Mouse (Mus musculus): ENCODE data around the gene Rhof. TPM values are rescaled to one million over a fixed set of nuclear protein-coding genes. Genes with fewer than 3 reads are reported as not detected.

Gene Rhof
- 1.7 and 2.0 TPM in 2 replicates for polyA plus RNA-seq (2014; fragmentation: Nextera tagmentation; extraction: Ambion mirVana)

GRCm38 (mm10) chr5:123132308-123133071 is at the start of gene Rhof:
Gene Rhof (minus strand): TSS chr5:123132692.
- Histone ChIP-seq H3K27ac (ENCODE audit: low read depth, low read length) (peak within 1 kb of the TSS; percentile 43; the same call in 1 of the 2 replicates), H3K9me3 (ENCODE audit: control insufficient read depth, low read length) (no peaks in the 10 kb centered on the region), H3K4me1 (replicated peaks; ENCODE audit: control insufficient read depth, insufficient read depth, low read length) (peaks cover 32% of the 10 kb centered on the region), H3K36me3 (ENCODE audit: control insufficient read depth, insufficient read depth, low read length) (no peaks in the 10 kb centered on the region), H3K27me3 (ENCODE audit: control insufficient read depth, insufficient read depth, low read length) (no peaks in the 10 kb centered on the region), H3K4me3 (ENCODE audit: low read depth, low read length) (peak within 1 kb of the TSS; percentile 24), H3K4me2 (replicated peaks; ENCODE audit: low read depth, low read length) (peak within 1 kb of the TSS; percentile 46), H3K9ac (ENCODE audit: low read depth, low read length) (peak within 1 kb of the TSS; percentile 50; the same call in 1 of the 2 replicates)
- peak; percentile 83 for DNase-seq (ENCODE audit: low spot score)
- peak; percentile 50 for ATAC-seq (ENCODE audit: low FRiP score)
- 3% methylated on average over 43 of the region's 44 CpGs for WGBS

- no peaks in the 10 kb centered on the region for H3K9me3 ChIP-seq (ENCODE audit: control insufficient read depth, low read length)
- no peaks in the 10 kb centered on the region for H3K27me3 ChIP-seq (ENCODE audit: control insufficient read depth, insufficient read depth, low read length)
- H3K27ac ChIP-seq (ENCODE audit: low read depth, low read length) = no peak overlapping the region
- no peak for DNase-seq (ENCODE audit: low spot score)
- no peak for ATAC-seq (ENCODE audit: low FRiP score)
- no peaks in the 10 kb centered on the region for H3K36me3 ChIP-seq (ENCODE audit: control insufficient read depth, insufficient read depth, low read length)
- H3K9ac ChIP-seq (ENCODE audit: low read depth, low read length) = no peak overlapping the region
- 68% methylated on average over 6 of the region's 6 CpGs for WGBS
- H3K4me3 ChIP-seq (ENCODE audit: low read depth, low read length) = no peak overlapping the region
- H3K4me2 ChIP-seq (replicated peaks; ENCODE audit: low read depth, low read length) = no peak overlapping the region
- H3K4me1 ChIP-seq (replicated peaks; ENCODE audit: control insufficient read depth, insufficient read depth, low read length) = no peaks in the 10 kb centered on the region
These were observed 49.0 kb upstream of the Rhof start for GRCm38 (mm10) chr5:123181536-123181935.

- Histone ChIP-seq H3K36me3 (ENCODE audit: control insufficient read depth, insufficient read depth, low read length) (no peaks in the 10 kb centered on the region), H3K4me1 (replicated peaks; ENCODE audit: control insufficient read depth, insufficient read depth, low read length) (no peaks in the 10 kb centered on the region), H3K27me3 (ENCODE audit: control insufficient read depth, insufficient read depth, low read length) (no peaks in the 10 kb centered on the region), H3K9me3 (ENCODE audit: control insufficient read depth, low read length) (no peaks in the 10 kb centered on the region), H3K27ac (ENCODE audit: low read depth, low read length) (no peak overlapping the region), H3K9ac (ENCODE audit: low read depth, low read length) (no peak overlapping the region), H3K4me2 (replicated peaks; ENCODE audit: low read depth, low read length) (no peak overlapping the region), H3K4me3 (ENCODE audit: low read depth, low read length) (no peak overlapping the region)
- 93% methylated on average over 15 of the region's 15 CpGs for WGBS
- DNase-seq (ENCODE audit: low spot score) = no peak
- ATAC-seq (ENCODE audit: low FRiP score) = no peak
These were observed 47.9 kb upstream of the Rhof start for GRCm38 (mm10) chr5:123180390-123180789.

- H3K4me1 ChIP-seq (replicated peaks; ENCODE audit: control insufficient read depth, insufficient read depth, low read length) = no peaks in the 10 kb centered on the region
- DNase-seq (ENCODE audit: low spot score) (no peak), ATAC-seq (ENCODE audit: low FRiP score) (no peak)
- no peaks in the 10 kb centered on the region for H3K9me3 ChIP-seq (ENCODE audit: control insufficient read depth, low read length)
- H3K4me3 ChIP-seq (ENCODE audit: low read depth, low read length) = no peak overlapping the region
- no peak overlapping the region for H3K27ac ChIP-seq (ENCODE audit: low read depth, low read length)
- H3K4me2 ChIP-seq (replicated peaks; ENCODE audit: low read depth, low read length) = no peak overlapping the region
- 89% methylated on average over 5 of the region's 5 CpGs for whole genome bisulfite sequencing
- H3K27me3 ChIP-seq (ENCODE audit: control insufficient read depth, insufficient read depth, low read length) = no peaks in the 10 kb centered on the region
- no peak overlapping the region for H3K9ac ChIP-seq (ENCODE audit: low read depth, low read length)
- H3K36me3 ChIP-seq (ENCODE audit: control insufficient read depth, insufficient read depth, low read length) = no peaks in the 10 kb centered on the region
These were observed 46.3 kb upstream of the Rhof start for GRCm38 (mm10) chr5:123178792-123179191.

- no peak overlapping the region for H3K4me3 ChIP-seq (ENCODE audit: low read depth, low read length)
- H3K27ac ChIP-seq (ENCODE audit: low read depth, low read length) = no peak overlapping the region
- ATAC-seq (ENCODE audit: low FRiP score) = peak; percentile 66
- H3K4me2 ChIP-seq (replicated peaks; ENCODE audit: low read depth, low read length) = peak overlapping the region; percentile 25
- 15% methylated on average over 22 of the region's 22 CpGs for WGBS
- H3K9ac ChIP-seq (ENCODE audit: low read depth, low read length) = no peak overlapping the region
- no peaks in the 10 kb centered on the region for H3K27me3 ChIP-seq (ENCODE audit: control insufficient read depth, insufficient read depth, low read length)
- no peaks in the 10 kb centered on the region for H3K36me3 ChIP-seq (ENCODE audit: control insufficient read depth, insufficient read depth, low read length)
- no peaks in the 10 kb centered on the region; the same call in 1 of the 2 replicates for H3K4me1 ChIP-seq (replicated peaks; ENCODE audit: control insufficient read depth, insufficient read depth, low read length)
- H3K9me3 ChIP-seq (ENCODE audit: control insufficient read depth, low read length) = no peaks in the 10 kb centered on the region
- DNase-seq (ENCODE audit: low spot score) = peak; percentile 92
These were observed 39.3 kb upstream of the Rhof start for GRCm38 (mm10) chr5:123171646-123172350.

GRCm38 (mm10) chr5:123170365-123170764 is 37.9 kb upstream of the Rhof start:
- Histone ChIP-seq H3K27ac (ENCODE audit: low read depth, low read length) (no peak overlapping the region), H3K36me3 (ENCODE audit: control insufficient read depth, insufficient read depth, low read length) (peaks cover 6% of the 10 kb centered on the region; the same call in 1 of the 2 replicates), H3K4me2 (replicated peaks; ENCODE audit: low read depth, low read length) (no peak overlapping the region), H3K4me3 (ENCODE audit: low read depth, low read length) (no peak overlapping the region), H3K4me1 (replicated peaks; ENCODE audit: control insufficient read depth, insufficient read depth, low read length) (no peaks in the 10 kb centered on the region; the same call in 1 of the 2 replicates), H3K9me3 (ENCODE audit: control insufficient read depth, low read length) (no peaks in the 10 kb centered on the region), H3K9ac (ENCODE audit: low read depth, low read length) (no peak overlapping the region), H3K27me3 (ENCODE audit: control insufficient read depth, insufficient read depth, low read length) (no peaks in the 10 kb centered on the region)
- 78% methylated on average over 9 of the region's 9 CpGs for WGBS
- DNase-seq (ENCODE audit: low spot score) (no peak), ATAC-seq (ENCODE audit: low FRiP score) (no peak)

- H3K9ac ChIP-seq (ENCODE audit: low read depth, low read length) = no peak within 1 kb of the TSS
- H3K4me3 ChIP-seq (ENCODE audit: low read depth, low read length) = no peak within 1 kb of the TSS
- no peak within 1 kb of the TSS for H3K27ac ChIP-seq (ENCODE audit: low read depth, low read length)
- DNase-seq (ENCODE audit: low spot score) (no peak), ATAC-seq (ENCODE audit: low FRiP score) (no peak)
- no peak within 1 kb of the TSS for H3K4me2 ChIP-seq (replicated peaks; ENCODE audit: low read depth, low read length)
- no peaks in the 10 kb centered on the region for H3K27me3 ChIP-seq (ENCODE audit: control insufficient read depth, insufficient read depth, low read length)
- 88% methylated on average over 5 of the region's 5 CpGs for WGBS
- peaks cover 6% of the 10 kb centered on the region for H3K36me3 ChIP-seq (ENCODE audit: control insufficient read depth, insufficient read depth, low read length)
- no peaks in the 10 kb centered on the region for H3K9me3 ChIP-seq (ENCODE audit: control insufficient read depth, low read length)
- no peaks in the 10 kb centered on the region; the same call in 1 of the 2 replicates for H3K4me1 ChIP-seq (replicated peaks; ENCODE audit: control insufficient read depth, insufficient read depth, low read length)
These were observed 36.8 kb upstream of the Rhof start, which contains the start of gene Psmd9 for GRCm38 (mm10) chr5:123169284-123169683. Gene Psmd9 (plus strand): TSS chr5:123169413.

GRCm38 (mm10) chr5:123167591-123167990 is 35.1 kb upstream of the Rhof start:
- no peak for DNase-seq (ENCODE audit: low spot score)
- Histone ChIP-seq H3K4me1 (replicated peaks; ENCODE audit: control insufficient read depth, insufficient read depth, low read length) (no peaks in the 10 kb centered on the region; the same call in 1 of the 2 replicates), H3K36me3 (ENCODE audit: control insufficient read depth, insufficient read depth, low read length) (peaks cover 19% of the 10 kb centered on the region), H3K27ac (ENCODE audit: low read depth, low read length) (no peak overlapping the region), H3K9me3 (ENCODE audit: control insufficient read depth, low read length) (no peaks in the 10 kb centered on the region), H3K4me3 (ENCODE audit: low read depth, low read length) (no peak overlapping the region), H3K9ac (ENCODE audit: low read depth, low read length) (no peak overlapping the region), H3K4me2 (replicated peaks; ENCODE audit: low read depth, low read length) (no peak overlapping the region), H3K27me3 (ENCODE audit: control insufficient read depth, insufficient read depth, low read length) (no peaks in the 10 kb centered on the region)
- WGBS = 79% methylated on average over 5 of the region's 5 CpGs
- no peak for ATAC-seq (ENCODE audit: low FRiP score)
